In genomic region chr7:67919467-67919866, GRCm38 (mm10) we compare ENCODE assay signal across 19 mouse cellular contexts. TPM values are rescaled to one million over a fixed set of nuclear protein-coding genes. Genes with fewer than 3 reads are reported as not detected.
DNase-seq lines count a peak whose midpoint lies in the region; ATAC-seq and TF ChIP-seq lines count a peak whose summit lies in the region.
"Had no signal": no experiment of that assay in that cellular context is flagged by ENCODE, and none has a peak within 500 bp of the region (broad histone marks: within the 10 kb centered on the region; RNA-seq: fewer than 3 reads in every experiment).

No protein-coding gene starts in this region.

- no peak for ATAC-seq in heart, embryonic 12.5 days (ENCODE audit: insufficient number of reproducible peaks, low FRiP score)
- no peak for ATAC-seq in heart, postnatal 0 days (ENCODE audit: insufficient read depth, low read depth)
- peak; percentile 53; the same call in 1 of the 2 replicates for ATAC-seq in kidney, embryonic 16.5 days (ENCODE audit: low FRiP score, low TSS enrichment)
- ATAC-seq: forebrain, embryonic 14.5 days had no signal

- no peaks in the 10 kb centered on the region for H3K36me3 ChIP-seq in heart, embryonic 12.5 days
- no peaks in the 10 kb centered on the region for H3K36me3 ChIP-seq in heart, postnatal 0 days (replicated peaks; ENCODE audit: control insufficient read depth, insufficient read depth, low read length)
- no peaks in the 10 kb centered on the region for H3K36me3 ChIP-seq in kidney, embryonic 16.5 days (ENCODE audit: insufficient read depth, low read length)
- H3K36me3 ChIP-seq: embryonic facial prominence, embryonic 15.5 days; forebrain, embryonic 10.5 days; hindbrain, embryonic 10.5 days had no signal

- no peaks in the 10 kb centered on the region for H3K27me3 ChIP-seq in heart, embryonic 12.5 days (replicated peaks)
- H3K27me3 ChIP-seq in heart, postnatal 0 days (ENCODE audit: control insufficient read depth, insufficient read depth, low read length): no peaks in the 10 kb centered on the region
- no peaks in the 10 kb centered on the region for H3K27me3 ChIP-seq in kidney, embryonic 16.5 days (ENCODE audit: insufficient read depth, low read length)
- H3K27me3 ChIP-seq: embryonic facial prominence, embryonic 15.5 days had no signal

- TF ChIP-seq EP300 in heart, postnatal 0 days (IDR thresholded peaks at IDR 0.05; ENCODE audit: low read depth): no peak

- TF ChIP-seq CTCF in heart, postnatal 0 days (IDR thresholded peaks at IDR 0.05; ENCODE audit: low read depth): no peak

- peaks cover 57% of the 10 kb centered on the region for H3K4me1 ChIP-seq in heart, embryonic 12.5 days (replicated peaks)
- H3K4me1 ChIP-seq in heart, postnatal 0 days (ENCODE audit: control insufficient read depth, insufficient read depth): peaks cover 23% of the 10 kb centered on the region; the same call in 1 of the 2 replicates
- H3K4me1 ChIP-seq in kidney, embryonic 16.5 days (ENCODE audit: insufficient read depth, low read length): peaks cover 9% of the 10 kb centered on the region; the same call in 1 of the 2 replicates
- H3K4me1 ChIP-seq: embryonic facial prominence, embryonic 15.5 days; hindbrain, embryonic 10.5 days had no signal

- H3K9me3 ChIP-seq in heart, embryonic 12.5 days (replicated peaks): no peaks in the 10 kb centered on the region
- no peaks in the 10 kb centered on the region for H3K9me3 ChIP-seq in heart, postnatal 0 days (replicated peaks; ENCODE audit: control insufficient read depth, low read length)
- no peaks in the 10 kb centered on the region for H3K9me3 ChIP-seq in kidney, embryonic 16.5 days (ENCODE audit: low read length)
- H3K9me3 ChIP-seq: embryonic facial prominence, embryonic 15.5 days; forebrain, embryonic 10.5 days; hindbrain, embryonic 10.5 days had no signal

- H3K4me2 ChIP-seq in heart, embryonic 12.5 days: no peak overlapping the region
- no peak overlapping the region for H3K4me2 ChIP-seq in heart, postnatal 0 days (ENCODE audit: low read depth, low read length)
- H3K4me2 ChIP-seq in kidney, embryonic 16.5 days (replicated peaks; ENCODE audit: low read depth, low read length): no peak overlapping the region
- H3K4me2 ChIP-seq: embryonic facial prominence, embryonic 15.5 days; hindbrain, embryonic 14.5 days had no signal

- no peak overlapping the region for H3K4me3 ChIP-seq in heart, embryonic 12.5 days
- no peak overlapping the region for H3K4me3 ChIP-seq in heart, postnatal 0 days (ENCODE audit: low read depth, low read length)
- no peak overlapping the region for H3K4me3 ChIP-seq in kidney, embryonic 16.5 days (ENCODE audit: low read length)
- H3K4me3 ChIP-seq: embryonic facial prominence, embryonic 15.5 days; erythroblast, embryonic 14.5 days; forebrain, embryonic 10.5 days; gastrocnemius, adult 2 months; hindbrain, embryonic 10.5 days had no signal

- 59% methylated on average over 3 of the region's 3 CpGs for WGBS in heart, embryonic 12.5 days
- WGBS in heart, postnatal 0 days: 61% methylated on average over 3 of the region's 3 CpGs
- WGBS in kidney, embryonic 16.5 days: 67% methylated on average over 3 of the region's 3 CpGs

- 0 out of 2 replicates have a peak overlapping the region, but pooled peaks have one; percentile 5 for H3K27ac ChIP-seq in heart, embryonic 12.5 days (ENCODE audit: poor library complexity, severe bottlenecking)
- H3K27ac ChIP-seq in heart, postnatal 0 days (ENCODE audit: low read depth): peak overlapping the region; percentile 46; the same call in 1 of the 2 replicates
- H3K27ac ChIP-seq in kidney, embryonic 16.5 days (ENCODE audit: low read length): peak overlapping the region; percentile 80; the same call in 1 of the 2 replicates
- H3K27ac ChIP-seq: embryonic facial prominence, embryonic 15.5 days; forebrain, embryonic 10.5 days; gastrocnemius, adult 2 months; hindbrain, embryonic 10.5 days; hindbrain, embryonic 14.5 days had no signal

- DNase-seq in heart, postnatal 4 days: no peak
- no peak for DNase-seq in heart, postnatal 0 days (ENCODE audit: low spot score)
- no peak for DNase-seq in heart, postnatal 36 days
- no peak for DNase-seq in kidney, adult 11 months
- DNase-seq: adrenal gland, postnatal 10 days; cerebellum, adult 11 months; cerebellum, adult 8-10 months; cerebellum, postnatal 14 days; embryo, embryonic 11 days; gastrocnemius, adult 2 months; gastrocnemius, postnatal 25 days had no signal

- intact Hi-C loops in heart, postnatal 36 days (cut with DNase I): no loop called here

- no peak overlapping the region for H3K9ac ChIP-seq in heart, embryonic 12.5 days
- H3K9ac ChIP-seq in heart, postnatal 0 days (replicated peaks; ENCODE audit: low read depth, low read length): no peak overlapping the region
- H3K9ac ChIP-seq in kidney, embryonic 16.5 days (replicated peaks; ENCODE audit: low read length): no peak overlapping the region
- H3K9ac ChIP-seq: embryonic facial prominence, embryonic 15.5 days; hindbrain, embryonic 14.5 days had no signal

RNA-seq across cellular contexts. Expression of gene Igf1r, which starts 33.2 kb away (rescaled TPM):
- polyA plus RNA-seq in heart, embryonic 12.5 days (2016; fragmentation: Nextera tagmentation; extraction: Ambion mirVana): 25.6 and 27.5 TPM in 2 replicates
- total RNA-seq in heart, postnatal 4 days (2021): 10 to 100 TPM; 53.5 to 58.5 TPM
- 41.3 and 41.8 TPM in 2 replicates for total RNA-seq in heart, postnatal 0 days (2014; rRNA removed; ENCODE audit: low replicate concordance)
- polyA plus RNA-seq in heart, postnatal 0 days (2015; fragmentation: Nextera tagmentation; extraction: Ambion mirVana): 8.8 and 9.9 TPM in 2 replicates
- total RNA-seq in heart, postnatal 36 days (2021): 10 to 100 TPM; 15.4 to 21.1 TPM
- polyA plus RNA-seq in kidney, embryonic 16.5 days (2015; fragmentation: Nextera tagmentation; extraction: Ambion mirVana): 22.3 and 32.0 TPM in 2 replicates

Comparison
In these comparisons a context has a peak if more than half of its experiments do, and no peak if none do; other contexts are left out.
1. H3K27ac ChIP-seq: peak in every context shown above with its lines; median percentile 80 in kidney, embryonic 16.5 days; 46 in heart, postnatal 0 days; 5 in heart, embryonic 12.5 days.